Mouse (Mus musculus): ENCODE measurements around the gene Gm20765.
"Not testable (repeated sequence)": the region's sequence is repeated elsewhere in the genome, so short reads cannot be mapped to it uniquely, and the experiment has no call there.

DNA sequence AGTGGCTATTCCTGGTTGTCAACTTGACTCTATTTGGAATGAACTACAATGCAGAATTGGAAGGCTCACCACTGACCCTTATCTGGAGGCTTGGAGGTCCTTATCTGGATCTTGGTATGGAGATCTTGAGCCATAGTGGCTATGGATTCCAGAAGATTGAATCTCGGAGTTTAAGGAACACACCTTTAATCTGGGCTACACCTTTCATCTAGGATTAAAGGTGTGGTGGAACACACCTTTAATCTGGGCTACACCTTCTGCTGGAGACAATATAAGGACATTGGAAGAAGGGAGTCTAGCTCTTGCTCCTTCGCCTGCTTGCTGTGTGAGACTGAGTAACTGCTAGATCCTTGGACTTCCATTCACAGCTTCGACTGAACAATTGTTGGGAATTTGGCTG is at the start of gene Gm20765:
- TF ChIP-seq POLR2A (IDR thresholded peaks at IDR 0.05; ENCODE audit: extremely low read depth, insufficient read depth, low read length); CTCF (IDR thresholded peaks at IDR 0.05; ENCODE audit: low read depth, low read length): not testable (repeated sequence)

All from liver, adult 2 months (tissue).